8 mouse cellular contexts compared by ENCODE assay signal in the genomic region with DNA sequence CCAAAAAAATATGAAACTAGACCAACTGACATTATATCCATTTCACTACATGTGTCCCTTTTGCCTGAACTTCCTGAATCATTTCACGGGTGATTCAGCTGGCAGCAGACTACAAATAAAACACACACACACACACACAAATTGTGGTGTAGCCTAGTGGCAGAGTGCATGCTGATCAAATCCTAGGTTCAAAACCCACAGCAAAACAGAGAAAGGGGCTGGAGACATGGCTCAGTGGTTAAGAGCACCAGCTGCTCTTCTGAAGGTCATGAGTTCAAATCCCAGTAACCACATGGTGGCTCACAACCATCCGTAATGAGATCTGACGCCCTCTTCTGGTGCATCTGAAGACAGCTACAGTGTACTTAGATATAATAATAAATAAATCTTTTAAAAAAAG. TPM values are rescaled to one million over a fixed set of nuclear protein-coding genes. Genes with fewer than 3 reads are reported as not detected.
DNase-seq lines count a peak whose midpoint lies in the region; ATAC-seq and TF ChIP-seq lines count a peak whose summit lies in the region.
"Not testable (repeated sequence)": the region's sequence is repeated elsewhere in the genome, so short reads cannot be mapped to it uniquely, and the experiment has no call there.

No protein-coding gene starts in this region.

- not testable (repeated sequence) for H3K27ac ChIP-seq in CH12.LX (ENCODE audit: insufficient read depth, low read depth)
- H3K27ac ChIP-seq in embryonic facial prominence, embryonic 11.5 days (replicated peaks; ENCODE audit: low read depth, low read length): 0 out of 2 replicates have a peak overlapping the region, but pooled peaks have one; percentile 78
- H3K27ac ChIP-seq in forebrain, postnatal 0 days (ENCODE audit: low read depth, low read length): peak overlapping the region; percentile 95
- H3K27ac ChIP-seq in hindbrain, embryonic 13.5 days: peak overlapping the region; percentile 93
- H3K27ac ChIP-seq in kidney, embryonic 16.5 days (ENCODE audit: low read length): peak overlapping the region; percentile 93
- peak overlapping the region; percentile 62; the same call in 1 of the 2 replicates for H3K27ac ChIP-seq in liver, embryonic 14.5 days
- H3K27ac ChIP-seq in midbrain, embryonic 14.5 days (replicated peaks; ENCODE audit: low read depth, low read length): peak overlapping the region; percentile 92

- not testable (repeated sequence) for TF ChIP-seq CTCF in CH12.LX (conservative IDR thresholded peaks at IDR 0.05 in 1 of 2, IDR thresholded peaks at IDR 0.05 in 1 of 2; ENCODE audit: low read depth in 2 of 2, low read length in 2 of 2); liver, embryonic 14.5 days (IDR thresholded peaks at IDR 0.05; ENCODE audit: low read depth)
- peak; percentile 9 for TF ChIP-seq CTCF in forebrain, postnatal 0 days (IDR thresholded peaks at IDR 0.05; ENCODE audit: low read depth)

- not testable (repeated sequence) for ATAC-seq in embryonic facial prominence, embryonic 11.5 days (replicated peaks; ENCODE audit: insufficient number of reproducible peaks, low FRiP score, low TSS enrichment, low read depth); liver, embryonic 14.5 days (ENCODE audit: insufficient read depth); midbrain, embryonic 14.5 days (ENCODE audit: low FRiP score, low TSS enrichment)
- ATAC-seq in forebrain, postnatal 0 days: peak; percentile 12
- peak; percentile 4; the same call in 1 of the 2 replicates for ATAC-seq in hindbrain, embryonic 13.5 days (ENCODE audit: low FRiP score)
- ATAC-seq in kidney, embryonic 16.5 days (ENCODE audit: low FRiP score, low TSS enrichment): peak; percentile 0; the same call in 1 of the 2 replicates

- H3K4me1 ChIP-seq in CH12.LX (ENCODE audit: control insufficient read depth in 1 of 2, insufficient read depth in 2 of 2): peaks cover 7 to 31% of the 10 kb centered on the region in 2 experiments
- H3K4me1 ChIP-seq in embryonic facial prominence, embryonic 11.5 days (ENCODE audit: control insufficient read depth, insufficient read depth, low read length): not testable (repeated sequence)
- H3K4me1 ChIP-seq in forebrain, postnatal 0 days (ENCODE audit: insufficient read depth): peaks cover 12% of the 10 kb centered on the region; the same call in 1 of the 2 replicates
- peaks cover 16% of the 10 kb centered on the region for H3K4me1 ChIP-seq in hindbrain, embryonic 13.5 days (replicated peaks)
- H3K4me1 ChIP-seq in kidney, embryonic 16.5 days (ENCODE audit: insufficient read depth, low read length): peaks cover 13% of the 10 kb centered on the region
- H3K4me1 ChIP-seq in liver, embryonic 14.5 days (replicated peaks; ENCODE audit: control insufficient read depth in 2 of 2, insufficient read depth in 2 of 2, low read length in 1 of 2): peaks cover 13 to 16% of the 10 kb centered on the region in 2 experiments
- H3K4me1 ChIP-seq in midbrain, embryonic 14.5 days (ENCODE audit: control insufficient read depth, insufficient read depth, low read length): peaks cover 18% of the 10 kb centered on the region

- peak; percentile 55 for DNase-seq in CH12.LX (ENCODE audit: extremely low read depth)
- not testable (repeated sequence) for DNase-seq in embryonic facial prominence, embryonic 11.5 days (ENCODE audit: low spot score); forebrain, postnatal 0 days; liver, embryonic 14.5 days (ENCODE audit: low read depth in 3 of 3, low spot score in 3 of 3); midbrain, embryonic 14.5 days
- peak; percentile 48 for DNase-seq in splenic B cell, adult 2 months (ENCODE audit: low read depth, low spot score)

- H3K27me3 ChIP-seq in CH12.LX (replicated peaks): peaks cover 35% of the 10 kb centered on the region
- not testable (repeated sequence) for H3K27me3 ChIP-seq in embryonic facial prominence, embryonic 11.5 days (ENCODE audit: control insufficient read depth, insufficient read depth, low read length); forebrain, postnatal 0 days (ENCODE audit: insufficient read depth, low read length); kidney, embryonic 16.5 days (ENCODE audit: insufficient read depth, low read length); liver, embryonic 14.5 days (ENCODE audit: control insufficient read depth, insufficient read depth, low read length); midbrain, embryonic 14.5 days (ENCODE audit: control insufficient read depth, insufficient read depth, low read length); splenic B cell, adult 2 months (ENCODE audit: control insufficient read depth, insufficient read depth, low read length, poor library complexity, severe bottlenecking)
- H3K27me3 ChIP-seq in hindbrain, embryonic 13.5 days: peaks cover 11% of the 10 kb centered on the region; the same call in 1 of the 2 replicates

- not testable (repeated sequence) for H3K9me3 ChIP-seq in CH12.LX (replicated peaks; ENCODE audit: low read length); embryonic facial prominence, embryonic 11.5 days (replicated peaks; ENCODE audit: control insufficient read depth, low read length); forebrain, postnatal 0 days (ENCODE audit: low read length); hindbrain, embryonic 13.5 days; kidney, embryonic 16.5 days (ENCODE audit: low read length); liver, embryonic 14.5 days (ENCODE audit: control insufficient read depth, low read length); midbrain, embryonic 14.5 days (ENCODE audit: control insufficient read depth, low read length)

- peaks cover 21 to 29% of the 10 kb centered on the region in 2 experiments for H3K36me3 ChIP-seq in CH12.LX (replicated peaks in 1 of 2; ENCODE audit: control insufficient read depth in 1 of 2, insufficient read depth in 1 of 2, low read length in 1 of 2)
- not testable (repeated sequence) for H3K36me3 ChIP-seq in embryonic facial prominence, embryonic 11.5 days (replicated peaks; ENCODE audit: control insufficient read depth, insufficient read depth, low read depth, low read length); liver, embryonic 14.5 days (replicated peaks; ENCODE audit: control insufficient read depth, insufficient read depth, low read depth); splenic B cell, adult 2 months (ENCODE audit: control insufficient read depth, insufficient read depth, low read length, poor library complexity, severe bottlenecking)
- H3K36me3 ChIP-seq in forebrain, postnatal 0 days (ENCODE audit: insufficient read depth): peaks cover 14% of the 10 kb centered on the region
- peaks cover 18% of the 10 kb centered on the region for H3K36me3 ChIP-seq in hindbrain, embryonic 13.5 days
- peaks cover 11% of the 10 kb centered on the region for H3K36me3 ChIP-seq in kidney, embryonic 16.5 days (ENCODE audit: insufficient read depth, low read length)
- H3K36me3 ChIP-seq in midbrain, embryonic 14.5 days (ENCODE audit: control insufficient read depth, insufficient read depth, low read length): peaks cover 18% of the 10 kb centered on the region

- dilution Hi-C loops in CH12.LX (cut with MboI; ENCODE audit: extremely low pct_ligation_motif_present, extremely low pct_unique_long_range_greater_than_20kb, low sequenced_read_pairs): not testable (repeated sequence)

- peak overlapping the region; percentile 63 to 100 (median 81) for H3K4me3 ChIP-seq in CH12.LX (replicated peaks in 1 of 3; ENCODE audit: low read depth in 2 of 3, low read length in 2 of 3, poor library complexity in 1 of 3)
- H3K4me3 ChIP-seq in embryonic facial prominence, embryonic 11.5 days (ENCODE audit: low read depth, low read length): peak overlapping the region; percentile 77
- H3K4me3 ChIP-seq in forebrain, postnatal 0 days (ENCODE audit: low read depth, low read length): peak overlapping the region; percentile 61
- H3K4me3 ChIP-seq in hindbrain, embryonic 13.5 days: peak overlapping the region; percentile 79
- H3K4me3 ChIP-seq in kidney, embryonic 16.5 days (ENCODE audit: low read length): peak overlapping the region; percentile 79
- H3K4me3 ChIP-seq in liver, embryonic 14.5 days (ENCODE audit: insufficient read depth in 1 of 2, low read depth in 2 of 2, low read length in 2 of 2): peak overlapping the region; percentile 73 to 78
- peak overlapping the region; percentile 83 for H3K4me3 ChIP-seq in midbrain, embryonic 14.5 days (replicated peaks; ENCODE audit: low read depth, low read length)

- TF ChIP-seq EP300 in CH12.LX (IDR thresholded peaks at IDR 0.05; ENCODE audit: low read length); liver, embryonic 14.5 days (IDR thresholded peaks at IDR 0.05; ENCODE audit: low read depth): not testable (repeated sequence)

- peak overlapping the region; percentile 62 for H3K4me2 ChIP-seq in CH12.LX (ENCODE audit: insufficient read depth, low read depth, poor library complexity, severe bottlenecking)
- H3K4me2 ChIP-seq in embryonic facial prominence, embryonic 11.5 days (ENCODE audit: low read depth, low read length): peak overlapping the region; percentile 67
- peak overlapping the region; percentile 70 for H3K4me2 ChIP-seq in forebrain, postnatal 0 days (ENCODE audit: low read depth)
- H3K4me2 ChIP-seq in hindbrain, embryonic 13.5 days: peak overlapping the region; percentile 66
- peak overlapping the region; percentile 78 for H3K4me2 ChIP-seq in kidney, embryonic 16.5 days (replicated peaks; ENCODE audit: low read depth, low read length)
- H3K4me2 ChIP-seq in liver, embryonic 14.5 days (ENCODE audit: low read depth): peak overlapping the region; percentile 67
- H3K4me2 ChIP-seq in midbrain, embryonic 14.5 days (ENCODE audit: low read length): peak overlapping the region; percentile 85

- not testable (repeated sequence) for TF ChIP-seq POLR2A in CH12.LX (IDR thresholded peaks at IDR 0.05; ENCODE audit: low read depth, low read length)

- not testable (repeated sequence) for H3K79me2 ChIP-seq in CH12.LX (replicated peaks; ENCODE audit: control insufficient read depth, extremely low read depth, insufficient read depth, poor library complexity, severe bottlenecking)

- TF ChIP-seq RAD21 in CH12.LX (IDR thresholded peaks at IDR 0.05; ENCODE audit: low read depth, low read length): not testable (repeated sequence)

- in situ Hi-C loops in CH12.LX (cut with MboI; ENCODE audit: low pct_ligation_motif_present, low pct_unique_long_range_greater_than_20kb, low sequenced_read_pairs): not testable (repeated sequence)

- WGBS in embryonic facial prominence, embryonic 11.5 days: 32% methylated on average over 3 of the region's 3 CpGs
- WGBS in forebrain, postnatal 0 days: 29% methylated on average over 3 of the region's 3 CpGs
- 30% methylated on average over 3 of the region's 3 CpGs for WGBS in hindbrain, embryonic 13.5 days
- 70% methylated on average over 1 of the region's 3 CpGs for WGBS in kidney, embryonic 16.5 days
- WGBS in liver, embryonic 14.5 days (ENCODE audit: insufficient replicate concordance): 19% methylated on average over 3 of the region's 3 CpGs
- WGBS in midbrain, embryonic 14.5 days: 31% methylated on average over 3 of the region's 3 CpGs

- H3K9ac ChIP-seq in CH12.LX (ENCODE audit: insufficient read depth, low read depth): peak overlapping the region; percentile 74
- peak overlapping the region; percentile 86 for H3K9ac ChIP-seq in embryonic facial prominence, embryonic 11.5 days (replicated peaks; ENCODE audit: low read length)
- peak overlapping the region; percentile 77 for H3K9ac ChIP-seq in forebrain, postnatal 0 days
- H3K9ac ChIP-seq in hindbrain, embryonic 13.5 days: peak overlapping the region; percentile 89
- H3K9ac ChIP-seq in kidney, embryonic 16.5 days (replicated peaks; ENCODE audit: low read length): peak overlapping the region; percentile 89
- H3K9ac ChIP-seq in liver, embryonic 14.5 days (replicated peaks): peak overlapping the region; percentile 55
- peak overlapping the region; percentile 84 for H3K9ac ChIP-seq in midbrain, embryonic 14.5 days (replicated peaks; ENCODE audit: low read length)

RNA-seq across cellular contexts. Expression of gene Lztr1, which starts 0.5 kb away (rescaled TPM):
- total RNA-seq in CH12.LX (2012; rRNA removed): 111 and 138 TPM in 2 replicates
- 98.4 and 110 TPM in 2 replicates for total RNA-seq in CH12.LX (2014; rRNA removed)
- 78.0 and 111 TPM in 2 replicates for polyA plus RNA-seq in CH12.LX (2012; ENCODE audit: insufficient read length, low read depth)
- 68.5 and 77.7 TPM in 2 replicates for polyA plus RNA-seq in embryonic facial prominence, embryonic 11.5 days (2014; fragmentation: Nextera tagmentation; extraction: Ambion mirVana)
- total RNA-seq in forebrain, postnatal 0 days (2014; rRNA removed): 206 and 244 TPM in 2 replicates
- polyA plus RNA-seq in forebrain, postnatal 0 days (2015; fragmentation: Nextera tagmentation; extraction: Ambion mirVana): 91.4 and 103 TPM in 2 replicates
- polyA plus RNA-seq in hindbrain, embryonic 13.5 days (2015; fragmentation: Nextera tagmentation; extraction: Ambion mirVana): 133 TPM in 2 replicates
- polyA plus RNA-seq in kidney, embryonic 16.5 days (2015; fragmentation: Nextera tagmentation; extraction: Ambion mirVana): 102 and 113 TPM in 2 replicates
- 32.0 and 32.5 TPM in 2 replicates for polyA plus RNA-seq in liver, embryonic 14.5 days (2012; rRNA removed)
- polyA plus RNA-seq in liver, embryonic 14.5 days (2014; fragmentation: Nextera tagmentation; extraction: Ambion mirVana): 15.5 and 17.2 TPM in 2 replicates
- 117 and 121 TPM in 2 replicates for polyA plus RNA-seq in midbrain, embryonic 14.5 days (2014; fragmentation: Nextera tagmentation; extraction: Ambion mirVana)

RNA-seq across cellular contexts. Expression of gene Aifm3, which starts 18.6 kb away (rescaled TPM):
- total RNA-seq in CH12.LX (2012; rRNA removed): 0.08 TPM in 1 of 2 replicates, not detected in the other
- not detected in 2 replicates for total RNA-seq in CH12.LX (2014; rRNA removed)
- not detected in 2 replicates for polyA plus RNA-seq in CH12.LX (2012; ENCODE audit: insufficient read length, low read depth)
- 0.77 and 1.2 TPM in 2 replicates for polyA plus RNA-seq in embryonic facial prominence, embryonic 11.5 days (2014; fragmentation: Nextera tagmentation; extraction: Ambion mirVana)
- 15.2 and 21.8 TPM in 2 replicates for total RNA-seq in forebrain, postnatal 0 days (2014; rRNA removed)
- 7.5 and 12.7 TPM in 2 replicates for polyA plus RNA-seq in forebrain, postnatal 0 days (2015; fragmentation: Nextera tagmentation; extraction: Ambion mirVana)
- 5.7 and 6.3 TPM in 2 replicates for polyA plus RNA-seq in hindbrain, embryonic 13.5 days (2015; fragmentation: Nextera tagmentation; extraction: Ambion mirVana)
- polyA plus RNA-seq in kidney, embryonic 16.5 days (2015; fragmentation: Nextera tagmentation; extraction: Ambion mirVana): 3.4 and 3.6 TPM in 2 replicates
- 0.67 and 1.3 TPM in 2 replicates for polyA plus RNA-seq in liver, embryonic 14.5 days (2012; rRNA removed)
- polyA plus RNA-seq in liver, embryonic 14.5 days (2014; fragmentation: Nextera tagmentation; extraction: Ambion mirVana): 0.53 and 0.99 TPM in 2 replicates
- 4.4 and 4.7 TPM in 2 replicates for polyA plus RNA-seq in midbrain, embryonic 14.5 days (2014; fragmentation: Nextera tagmentation; extraction: Ambion mirVana)

RNA-seq across cellular contexts. Expression of gene Thap7, which starts 22.9 kb away (rescaled TPM):
- 64.3 and 72.7 TPM in 2 replicates for total RNA-seq in CH12.LX (2012; rRNA removed)
- 80.7 and 83.3 TPM in 2 replicates for total RNA-seq in CH12.LX (2014; rRNA removed)
- polyA plus RNA-seq in CH12.LX (2012; ENCODE audit: insufficient read length, low read depth): 79.4 and 82.4 TPM in 2 replicates
- 47.6 and 50.0 TPM in 2 replicates for polyA plus RNA-seq in embryonic facial prominence, embryonic 11.5 days (2014; fragmentation: Nextera tagmentation; extraction: Ambion mirVana)
- 69.2 and 71.0 TPM in 2 replicates for total RNA-seq in forebrain, postnatal 0 days (2014; rRNA removed)
- 58.3 and 64.4 TPM in 2 replicates for polyA plus RNA-seq in forebrain, postnatal 0 days (2015; fragmentation: Nextera tagmentation; extraction: Ambion mirVana)
- 68.2 and 69.0 TPM in 2 replicates for polyA plus RNA-seq in hindbrain, embryonic 13.5 days (2015; fragmentation: Nextera tagmentation; extraction: Ambion mirVana)
- polyA plus RNA-seq in kidney, embryonic 16.5 days (2015; fragmentation: Nextera tagmentation; extraction: Ambion mirVana): 61.1 and 61.5 TPM in 2 replicates
- 20.4 and 21.8 TPM in 2 replicates for polyA plus RNA-seq in liver, embryonic 14.5 days (2012; rRNA removed)
- polyA plus RNA-seq in liver, embryonic 14.5 days (2014; fragmentation: Nextera tagmentation; extraction: Ambion mirVana): 19.7 and 24.5 TPM in 2 replicates
- 59.5 and 62.1 TPM in 2 replicates for polyA plus RNA-seq in midbrain, embryonic 14.5 days (2014; fragmentation: Nextera tagmentation; extraction: Ambion mirVana)

RNA-seq across cellular contexts. Expression of gene Lrrc74b, which starts 53.0 kb away (rescaled TPM):
- total RNA-seq in CH12.LX (2012; rRNA removed): not detected in 2 replicates
- not detected in 2 replicates for total RNA-seq in CH12.LX (2014; rRNA removed)
- polyA plus RNA-seq in CH12.LX (2012; ENCODE audit: insufficient read length, low read depth): 0.17 TPM in 1 of 2 replicates, not detected in the other
- polyA plus RNA-seq in embryonic facial prominence, embryonic 11.5 days (2014; fragmentation: Nextera tagmentation; extraction: Ambion mirVana): 0.15 TPM in 1 of 2 replicates, not detected in the other
- total RNA-seq in forebrain, postnatal 0 days (2014; rRNA removed): 3.0 and 3.5 TPM in 2 replicates
- polyA plus RNA-seq in forebrain, postnatal 0 days (2015; fragmentation: Nextera tagmentation; extraction: Ambion mirVana): 2.3 and 4.1 TPM in 2 replicates
- 0.75 and 1.3 TPM in 2 replicates for polyA plus RNA-seq in hindbrain, embryonic 13.5 days (2015; fragmentation: Nextera tagmentation; extraction: Ambion mirVana)
- 0.18 and 0.20 TPM in 2 replicates for polyA plus RNA-seq in kidney, embryonic 16.5 days (2015; fragmentation: Nextera tagmentation; extraction: Ambion mirVana)
- 0.02 TPM in 1 of 2 replicates, not detected in the other for polyA plus RNA-seq in liver, embryonic 14.5 days (2012; rRNA removed)
- polyA plus RNA-seq in liver, embryonic 14.5 days (2014; fragmentation: Nextera tagmentation; extraction: Ambion mirVana): 0.06 TPM in 1 of 2 replicates, not detected in the other
- polyA plus RNA-seq in midbrain, embryonic 14.5 days (2014; fragmentation: Nextera tagmentation; extraction: Ambion mirVana): 0.66 and 0.95 TPM in 2 replicates

RNA-seq across cellular contexts. Expression of gene P2rx6, which starts 53.7 kb away (rescaled TPM):
- total RNA-seq in CH12.LX (2012; rRNA removed) (not detected in 2 replicates), CH12.LX (2014; rRNA removed) (not detected in 2 replicates)
- not detected in 2 replicates for polyA plus RNA-seq in CH12.LX (2012; ENCODE audit: insufficient read length, low read depth)
- polyA plus RNA-seq in embryonic facial prominence, embryonic 11.5 days (2014; fragmentation: Nextera tagmentation; extraction: Ambion mirVana): 0.20 and 0.31 TPM in 2 replicates
- total RNA-seq in forebrain, postnatal 0 days (2014; rRNA removed): 1.3 and 1.9 TPM in 2 replicates
- 1.5 and 2.8 TPM in 2 replicates for polyA plus RNA-seq in forebrain, postnatal 0 days (2015; fragmentation: Nextera tagmentation; extraction: Ambion mirVana)
- 1.9 and 2.1 TPM in 2 replicates for polyA plus RNA-seq in hindbrain, embryonic 13.5 days (2015; fragmentation: Nextera tagmentation; extraction: Ambion mirVana)
- polyA plus RNA-seq in kidney, embryonic 16.5 days (2015; fragmentation: Nextera tagmentation; extraction: Ambion mirVana): 1.2 TPM in 2 replicates
- 0.05 and 0.06 TPM in 2 replicates for polyA plus RNA-seq in liver, embryonic 14.5 days (2012; rRNA removed)
- 0.13 TPM in 1 of 2 replicates, not detected in the other for polyA plus RNA-seq in liver, embryonic 14.5 days (2014; fragmentation: Nextera tagmentation; extraction: Ambion mirVana)
- 1.5 and 1.9 TPM in 2 replicates for polyA plus RNA-seq in midbrain, embryonic 14.5 days (2014; fragmentation: Nextera tagmentation; extraction: Ambion mirVana)
